Mouse (Mus musculus): ENCODE results near the gene Tspan15. TPM values are rescaled to one million over a fixed set of nuclear protein-coding genes. Genes with fewer than 3 reads are reported as not detected.

Tspan15 gene
- 21.3 and 32.3 TPM in 2 replicates for polyA plus RNA-seq (2015; fragmentation: Nextera tagmentation; extraction: Ambion mirVana)

DNA sequence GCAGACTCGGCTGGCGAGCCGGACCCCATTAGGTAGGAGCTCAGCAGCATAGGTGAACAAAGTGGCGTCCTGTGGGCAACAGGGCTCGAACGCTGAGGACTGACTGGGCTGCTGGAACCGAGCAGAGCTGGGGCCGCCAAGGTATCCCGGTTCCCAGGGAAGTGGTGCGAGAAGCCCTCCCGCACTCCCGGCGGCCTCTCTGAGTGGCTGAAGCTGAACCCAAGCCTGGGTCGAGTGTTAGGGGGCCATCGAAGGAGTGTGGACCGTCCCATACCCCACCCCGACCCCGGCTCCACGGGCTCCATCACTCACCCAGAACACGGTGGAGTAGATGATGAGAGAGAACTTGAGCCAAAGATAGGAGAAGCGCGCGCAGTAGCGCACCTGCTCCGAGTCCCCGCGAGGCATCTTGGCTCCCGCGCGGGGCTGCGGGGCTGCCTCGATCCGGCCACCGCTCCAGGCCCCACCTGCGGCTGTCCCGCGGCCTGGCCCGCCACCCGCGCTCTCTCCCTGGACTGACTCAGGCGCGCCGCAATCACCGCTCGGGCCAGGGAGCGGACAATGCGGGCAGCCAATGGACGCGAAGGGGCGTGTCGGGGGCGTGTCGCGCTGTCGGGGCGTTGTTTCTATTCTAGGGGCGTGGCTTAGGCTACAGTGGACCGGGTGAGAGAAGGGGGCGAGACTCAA, at the start of gene Tspan15:
Tspan15 (minus strand) TSS at position 544 of the 687 bp plus-strand sequence.

DNA sequence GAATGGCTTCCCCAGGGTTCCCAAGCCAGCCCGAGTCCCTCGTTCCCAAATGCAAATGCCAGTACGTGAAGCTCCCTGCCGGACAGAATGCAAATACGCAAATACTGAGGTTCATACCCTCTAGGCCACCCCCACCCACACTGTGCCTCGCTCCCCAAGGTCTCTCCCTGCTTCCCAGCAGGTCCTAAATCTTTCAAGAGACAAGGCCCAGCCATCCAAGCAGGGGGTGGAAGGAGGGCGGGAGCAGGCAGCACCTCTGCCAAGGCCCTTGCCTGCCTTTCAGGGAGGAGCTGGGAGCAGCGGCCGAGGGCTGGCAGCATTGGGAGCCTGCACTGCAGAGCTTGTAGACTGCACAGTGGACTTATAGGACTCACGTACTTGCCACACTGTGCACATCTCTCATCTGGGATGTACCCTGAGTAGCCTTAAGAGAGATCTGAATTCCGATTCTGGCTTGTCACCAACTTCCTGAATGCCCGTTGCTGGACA, 21.0 kb upstream of the Tspan15 start, which contains the start of gene Tacr2:
Tacr2 (plus strand) TSS at position 439 of the 489 bp plus-strand sequence.

DNA sequence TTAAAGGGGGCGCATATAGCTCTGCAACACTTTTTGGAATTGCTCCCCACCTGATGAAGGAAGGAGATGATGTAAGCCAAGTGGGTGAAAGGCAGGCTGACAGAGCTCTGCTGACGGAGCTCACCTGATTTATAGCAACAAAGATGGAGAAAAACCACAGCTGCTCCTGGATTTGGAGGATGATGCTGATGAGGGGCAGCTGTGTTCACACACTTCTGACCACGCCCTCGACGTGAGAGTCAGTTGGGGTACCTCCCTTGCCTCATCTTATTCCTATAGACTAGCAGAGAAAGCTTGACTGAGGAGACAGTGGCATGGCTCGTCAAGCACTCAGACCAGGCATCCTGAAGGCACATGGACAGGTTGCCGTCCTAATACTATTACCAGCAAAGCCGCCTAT, 87.2 kb downstream of the Tspan15 start, which contains the start of gene Fam241b:
Fam241b (minus strand) TSS at position 101 of the 400 bp plus-strand sequence.

Small RNAs within 50 kb of the gene (microRNA-seq; reads per million reads assigned to microRNA genes)
- 2.1 reads per million for gene Mir7662 (ENCODE audit: borderline replicate concordance, insufficient number of aligned reads)

Other genes starting within 250 kb of the Tspan15 start
- gene Neurog3, start 98.2 kb downstream of the Tspan15 start, polyA plus RNA-seq (2015; fragmentation: Nextera tagmentation; extraction: Ambion mirVana), result not detected in 2 replicates
- 18.0 and 20.3 TPM in 2 replicates for gene Fam241b, start 87.3 kb downstream of the Tspan15 start, polyA plus RNA-seq (2015; fragmentation: Nextera tagmentation; extraction: Ambion mirVana)
- 5.8 and 15.6 TPM in 2 replicates for gene Tacr2, start 21.2 kb upstream of the Tspan15 start, polyA plus RNA-seq (2015; fragmentation: Nextera tagmentation; extraction: Ambion mirVana)
- gene Hk1, start 148.7 kb upstream of the Tspan15 start, polyA plus RNA-seq (2015; fragmentation: Nextera tagmentation; extraction: Ambion mirVana), result 25.0 and 35.6 TPM in 2 replicates
- gene Hkdc1, start 191.2 kb upstream of the Tspan15 start, polyA plus RNA-seq (2015; fragmentation: Nextera tagmentation; extraction: Ambion mirVana), result 0.08 and 0.20 TPM in 2 replicates
- gene 4930507D05Rik, start 218.2 kb upstream of the Tspan15 start, polyA plus RNA-seq (2015; fragmentation: Nextera tagmentation; extraction: Ambion mirVana), result 0.58 and 0.66 TPM in 2 replicates
- gene Supv3l1, start 218.5 kb upstream of the Tspan15 start, polyA plus RNA-seq (2015; fragmentation: Nextera tagmentation; extraction: Ambion mirVana), result 10.8 and 19.5 TPM in 2 replicates

Measured in adrenal gland, postnatal 0 days (tissue).